Mouse (Mus musculus) liver, adult 10 weeks (tissue): Measurements from ENCODE around the gene Hist1h4h. TPM values are rescaled to one million over a fixed set of nuclear protein-coding genes. Genes with fewer than 3 reads are reported as not detected.

Experiments used
- polyA plus RNA-seq: library from polyadenylated mRNA; stranded (reverse); fragments of 350-450 nt; fragmentation: Illumina TruSeq; extraction: RNeasy Lipid Tissue Mini Kit (QIAGEN cat#74804); gene quantifications from one replicate; pipeline ENCODE4 v1.2.3, GENCODE M21; 2014; ENCODE audit warnings: low read depth, low replicate concordance

Hist1h4h gene
- polyA plus RNA-seq, result not detected

GRCm38 (mm10) chr13:23530901-23531875, at the start of gene Hist1h4h:
TSS of gene Hist1h4h (plus strand) at chr13:23531050.

GRCm38 (mm10) chr13:23488400-23489322, 42.2 kb upstream of the Hist1h4h start, which contains the start of gene Btn2a2:
TSS of gene Btn2a2 (minus strand) at chr13:23488857.

DNA sequence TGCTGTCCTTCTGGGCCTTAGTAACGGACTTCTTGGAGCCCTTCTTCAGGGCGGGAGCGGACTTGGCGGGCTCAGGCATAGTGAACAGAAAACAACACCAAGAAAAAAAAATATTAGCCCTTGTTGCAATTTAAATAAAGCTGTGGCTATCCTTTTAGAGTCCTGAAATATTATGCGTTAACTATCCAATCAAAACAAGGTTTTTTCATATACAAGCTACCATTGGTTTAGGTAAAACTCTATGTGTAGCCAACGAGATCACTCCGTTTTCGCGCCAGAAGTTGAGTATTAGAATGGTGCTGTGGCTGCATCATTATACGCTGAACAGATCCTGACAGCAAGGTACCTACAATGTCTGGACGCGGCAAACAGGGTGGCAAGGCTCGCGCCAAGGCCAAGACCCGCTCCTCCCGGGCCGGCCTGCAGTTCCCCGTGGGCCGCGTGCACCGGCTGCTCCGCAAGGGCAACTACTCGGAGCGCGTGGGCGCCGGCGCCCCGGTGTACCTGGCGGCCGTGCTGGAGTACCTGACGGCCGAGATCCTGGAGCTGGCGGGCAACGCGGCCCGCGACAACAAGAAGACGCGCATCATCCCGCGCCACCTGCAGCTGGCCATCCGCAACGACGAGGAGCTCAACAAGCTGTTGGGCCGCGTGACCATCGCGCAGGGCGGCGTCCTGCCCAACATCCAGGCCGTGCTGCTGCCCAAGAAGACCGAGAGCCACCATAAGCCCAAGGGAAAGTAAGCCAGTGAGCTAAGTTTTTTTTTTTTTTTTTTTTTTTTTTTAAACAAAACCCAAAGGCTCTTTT, 2.9 kb downstream of the Hist1h4h start, which contains the start of gene Hist1h2af:
Hist1h2af (plus strand) TSS at position 347 of the 808 bp plus-strand sequence.

DNA sequence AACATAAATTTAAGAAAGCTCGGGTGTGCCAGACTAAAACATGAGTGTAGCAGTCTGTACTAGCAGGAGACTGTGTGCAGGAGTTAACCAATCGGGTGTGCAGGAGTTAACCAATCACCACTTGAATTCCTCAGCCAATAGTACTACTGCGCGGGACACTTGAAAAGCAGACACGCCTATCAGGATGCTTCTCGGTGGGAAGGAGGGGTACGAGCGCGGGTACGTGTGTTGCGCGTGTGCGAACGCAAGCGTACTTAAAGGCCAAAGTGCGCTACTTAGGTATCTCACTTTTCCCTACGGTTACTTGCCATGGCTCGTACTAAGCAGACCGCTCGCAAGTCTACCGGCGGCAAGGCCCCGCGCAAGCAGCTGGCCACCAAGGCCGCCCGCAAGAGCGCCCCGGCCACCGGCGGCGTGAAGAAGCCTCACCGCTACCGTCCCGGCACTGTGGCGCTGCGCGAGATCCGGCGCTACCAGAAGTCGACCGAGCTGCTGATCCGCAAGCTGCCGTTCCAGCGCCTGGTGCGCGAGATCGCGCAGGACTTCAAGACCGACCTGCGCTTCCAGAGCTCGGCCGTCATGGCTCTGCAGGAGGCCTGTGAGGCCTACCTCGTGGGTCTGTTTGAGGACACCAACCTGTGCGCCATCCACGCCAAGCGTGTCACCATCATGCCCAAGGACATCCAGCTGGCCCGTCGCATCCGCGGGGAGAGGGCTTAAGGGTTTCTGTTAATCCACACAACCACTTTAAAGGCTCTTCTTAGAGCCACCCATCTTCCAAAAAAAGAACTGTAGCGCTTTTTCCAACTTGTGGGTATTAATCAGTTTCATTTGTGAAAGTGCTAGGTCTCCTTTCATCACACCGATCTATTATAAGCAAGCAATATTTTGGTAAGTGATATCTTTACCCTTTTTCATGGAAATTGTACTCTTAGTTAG, 4.6 kb downstream of the Hist1h4h start, which contains the start of gene Hist1h3g:
Hist1h3g (plus strand) TSS at position 286 of the 939 bp plus-strand sequence.

DNA sequence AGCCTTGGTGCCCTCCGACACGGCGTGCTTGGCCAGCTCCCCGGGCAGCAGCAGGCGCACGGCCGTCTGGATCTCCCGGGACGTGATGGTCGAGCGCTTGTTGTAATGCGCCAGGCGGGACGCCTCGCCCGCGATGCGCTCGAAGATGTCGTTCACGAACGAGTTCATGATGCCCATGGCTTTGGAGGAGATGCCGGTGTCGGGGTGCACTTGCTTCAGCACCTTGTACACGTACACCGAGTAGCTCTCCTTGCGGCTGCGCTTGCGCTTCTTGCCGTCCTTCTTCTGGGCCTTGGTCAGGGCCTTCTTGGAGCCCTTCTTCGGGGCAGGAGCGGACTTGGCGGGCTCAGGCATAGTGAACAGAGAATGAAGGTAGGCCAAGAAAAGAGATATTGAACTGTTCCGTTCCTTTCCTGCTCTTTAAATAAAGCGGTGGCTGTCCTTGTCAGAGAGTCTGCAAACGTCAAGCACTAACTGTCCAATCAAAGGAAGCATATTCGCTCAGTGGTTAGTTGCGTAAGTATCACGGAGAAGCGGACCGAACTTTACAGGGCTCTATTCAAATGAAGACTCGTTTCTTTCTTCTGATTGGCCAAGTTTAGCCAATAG, 12.3 kb downstream of the Hist1h4h start, which contains the start of gene Hist1h2bh:
Hist1h2bh (minus strand) TSS at position 394 of the 609 bp plus-strand sequence.

DNA sequence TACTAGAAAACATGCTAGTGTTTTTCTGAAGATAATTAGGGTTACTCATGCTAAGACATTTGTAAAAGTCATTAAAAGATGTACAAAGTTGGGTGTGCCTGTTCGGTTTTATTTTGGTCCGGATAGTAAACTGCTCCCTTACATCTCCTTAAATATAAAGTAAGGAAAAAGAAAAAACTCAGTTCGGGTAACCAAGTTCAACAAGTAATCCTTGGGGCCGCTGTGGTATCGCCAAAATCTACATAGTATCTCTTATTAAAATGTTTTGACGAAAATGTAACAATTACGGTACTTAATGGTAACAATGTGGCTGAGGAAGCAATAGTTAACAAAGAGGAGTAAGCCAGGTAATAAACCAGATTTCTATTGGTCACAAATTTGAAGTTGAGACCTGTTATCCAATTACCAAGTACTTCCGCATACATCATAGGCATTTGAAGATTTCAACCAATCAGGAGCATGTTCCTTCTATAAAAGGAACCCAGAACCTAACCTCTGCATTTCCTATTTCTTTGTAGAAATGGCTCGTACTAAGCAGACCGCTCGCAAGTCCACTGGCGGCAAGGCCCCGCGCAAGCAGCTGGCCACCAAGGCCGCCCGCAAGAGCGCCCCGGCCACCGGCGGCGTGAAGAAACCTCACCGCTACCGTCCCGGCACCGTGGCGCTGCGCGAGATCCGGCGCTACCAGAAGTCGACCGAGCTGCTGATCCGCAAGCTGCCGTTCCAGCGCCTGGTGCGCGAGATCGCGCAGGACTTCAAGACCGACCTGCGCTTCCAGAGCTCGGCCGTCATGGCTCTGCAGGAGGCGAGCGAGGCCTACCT, 13.3 kb downstream of the Hist1h4h start, which contains the start of gene Hist1h3f:
Hist1h3f (plus strand) TSS at position 88 of the 822 bp plus-strand sequence.

DNA sequence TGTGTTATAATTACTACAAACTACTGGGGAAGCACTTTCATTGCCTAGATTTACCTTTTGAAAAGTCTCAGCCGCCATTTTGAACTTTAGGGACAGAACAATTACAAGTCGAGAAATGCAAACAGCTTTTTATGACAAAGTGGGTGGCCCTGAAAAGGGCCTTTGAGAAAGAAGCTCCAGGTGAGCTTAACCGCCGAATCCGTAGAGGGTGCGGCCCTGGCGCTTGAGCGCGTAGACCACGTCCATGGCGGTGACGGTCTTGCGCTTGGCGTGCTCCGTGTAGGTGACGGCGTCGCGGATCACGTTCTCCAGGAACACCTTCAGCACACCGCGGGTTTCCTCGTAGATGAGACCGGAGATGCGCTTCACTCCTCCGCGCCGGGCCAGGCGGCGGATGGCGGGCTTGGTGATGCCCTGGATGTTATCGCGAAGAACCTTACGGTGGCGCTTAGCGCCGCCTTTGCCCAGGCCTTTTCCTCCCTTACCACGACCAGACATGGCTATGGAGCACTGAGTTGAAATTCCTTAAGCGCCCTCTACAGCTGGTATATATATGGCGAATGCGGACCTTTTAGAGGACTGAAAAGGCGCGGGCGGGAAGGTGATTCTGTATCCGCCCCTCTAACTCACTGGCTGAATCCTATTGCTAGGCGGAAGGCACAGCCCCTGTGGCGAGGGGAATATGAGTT, 20.4 kb downstream of the Hist1h4h start, which contains the start of gene Hist1h4f:
Hist1h4f (minus strand) TSS at position 503 of the 689 bp plus-strand sequence.

GRCm38 (mm10) chr13:23552962-23553361, 22.1 kb downstream of the Hist1h4h start, which contains the start of gene Hist1h1d:
TSS of gene Hist1h1d (plus strand) at chr13:23553262.

GRCm38 (mm10) chr13:23561883-23562659, 31.2 kb downstream of the Hist1h4h start, which contains the start of gene Hist1h3e:
TSS of gene Hist1h3e (minus strand) at chr13:23562369.

DNA sequence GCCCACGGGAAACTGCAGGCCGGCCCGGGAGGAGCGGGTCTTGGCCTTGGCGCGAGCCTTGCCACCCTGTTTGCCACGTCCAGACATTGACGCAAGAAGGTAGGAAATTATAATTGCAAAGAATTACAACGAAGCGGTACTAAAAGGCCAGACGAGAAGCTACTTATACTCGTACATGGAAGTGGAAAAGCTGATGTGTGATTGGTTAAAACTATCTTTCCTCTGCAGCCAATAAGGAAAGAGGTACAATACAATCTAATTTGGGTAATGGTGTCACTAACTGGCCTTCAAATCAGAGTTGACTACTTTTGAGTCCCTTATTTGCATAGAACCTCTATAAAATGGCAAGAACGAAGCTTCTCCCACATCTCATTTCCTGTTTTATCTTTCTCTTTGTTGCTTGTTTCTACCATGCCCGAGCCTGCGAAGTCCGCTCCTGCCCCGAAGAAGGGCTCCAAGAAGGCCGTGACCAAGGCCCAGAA, 40.2 kb downstream of the Hist1h4h start, which contains the start of the genes Hist1h2ae and Hist1h2bg:
Hist1h2ae (minus strand) TSS at position 199 of the 482 bp plus-strand sequence.
Hist1h2bg (plus strand) TSS at position 375 of the 482 bp plus-strand sequence.

GRCm38 (mm10) chr13:23573898-23574524, 43.2 kb downstream of the Hist1h4h start, which contains the start of the genes Hist1h2bf and Hist1h2ad:
TSS of gene Hist1h2bf (minus strand) at chr13:23574196.
TSS of gene Hist1h2ad (plus strand) at chr13:23574381.

DNA sequence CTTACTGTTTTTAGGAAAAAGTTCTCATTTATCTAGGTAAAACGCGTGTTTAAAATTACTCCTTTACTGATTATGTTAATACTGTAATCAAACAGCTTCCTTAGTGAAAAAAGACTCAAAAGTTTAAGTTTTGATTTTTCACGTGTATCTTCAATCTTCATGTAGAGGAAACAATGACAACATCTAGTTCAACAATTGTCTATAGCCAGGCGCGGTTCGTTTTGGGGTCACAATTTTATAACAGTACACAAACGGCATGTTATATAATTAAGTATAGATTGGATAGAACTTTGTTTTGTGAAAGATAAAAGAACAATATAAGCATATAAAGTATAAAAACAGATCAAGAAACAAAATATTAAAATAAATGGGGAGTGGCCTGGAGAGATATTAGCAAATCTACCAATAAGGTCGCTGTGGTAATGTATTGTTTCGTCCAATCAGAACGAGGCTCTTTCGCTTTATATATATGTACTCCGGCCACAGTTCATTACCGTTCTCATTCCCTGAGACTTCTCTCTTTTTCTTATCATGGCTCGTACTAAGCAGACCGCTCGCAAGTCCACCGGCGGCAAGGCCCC, 44.5 kb downstream of the Hist1h4h start, which contains the start of gene Hist1h3d:
Hist1h3d (plus strand) TSS at position 493 of the 581 bp plus-strand sequence.

